Mouse (Mus musculus) cerebellum, adult 2 months (tissue): ENCODE data around the gene Zscan4d. TPM values are rescaled to one million over a fixed set of nuclear protein-coding genes. Genes with fewer than 3 reads are reported as not detected.
"Not testable (repeated sequence)": the region's sequence is repeated elsewhere in the genome, so short reads cannot be mapped to it uniquely, and the experiment has no call there.

ENCODE experiments used
- DNase-seq, 2 experiments: peaks; one replicate each; pipeline ENCODE4 v3.0.0; 2021
- H3K27ac ChIP-seq: fragments of 200-500 bp; 2 replicates; pipeline ENCODE4 v1.5.1; 2012; ENCODE audit warnings: low read length, control low read depth, inconsistent platforms; ENCODE audit not compliant: insufficient read depth
- H3K27me3 ChIP-seq: fragments of 200-500 bp; 2 replicates; pipeline ENCODE4 v1.6.1; 2012; ENCODE audit warnings: inconsistent platforms, mild to moderate bottlenecking, low read length, moderate library complexity; ENCODE audit not compliant: control insufficient read depth, insufficient read depth
- H3K4me1 ChIP-seq: fragments of 200-500 bp; 2 replicates; pipeline ENCODE4 v1.6.1; 2011; ENCODE audit warnings: low read length; ENCODE audit not compliant: control insufficient read depth, insufficient read depth
- H3K4me3 ChIP-seq: fragments of 200-500 bp; replicated peaks from 2 replicates; pipeline ENCODE3; 2011; ENCODE audit warnings: mild to moderate bottlenecking, low read depth, low read length, control low read depth; ENCODE audit not compliant: insufficient read depth
- WGBS: fragments of 180-500 bp; shearing (Covaris S2); methylation state at CpG from one replicate; pipeline ENCODE4 v1.1.7; 2018; 5-methylcytosine and 5-hydroxymethylcytosine counted together
- polyA plus RNA-seq: library from polyadenylated mRNA; depleted of rRNA; stranded (reverse); fragments of >200 nt; gene quantifications from 2 replicates; pipeline ENCODE4 v1.2.3, GENCODE M21; 2012; rRNA removed

Gene Zscan4d
- not detected in 2 replicates for polyA plus RNA-seq

DNA sequence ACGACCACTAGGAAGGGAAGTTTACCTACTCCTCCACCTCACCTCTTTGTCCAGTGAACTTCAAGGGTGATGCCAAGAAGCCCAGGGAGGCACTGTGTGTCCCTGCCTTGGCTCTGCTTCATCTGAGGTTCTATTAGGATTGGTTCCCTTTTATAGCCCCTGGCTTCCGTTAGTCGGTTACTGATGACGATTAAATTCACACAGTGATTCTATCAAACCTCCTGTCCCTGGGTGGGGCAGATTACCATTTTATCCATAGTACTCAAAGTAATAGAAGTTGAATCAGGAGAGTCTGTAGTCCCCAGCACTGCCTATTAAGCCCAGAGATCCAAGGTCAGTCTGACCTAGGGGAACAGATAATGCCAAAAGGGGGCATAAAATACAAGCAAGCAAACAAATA is at the start of gene Zscan4d:
Gene Zscan4d, minus strand, starts transcription at position 101 of the 400 bp plus-strand sequence.
- DNase-seq, H3K27ac ChIP-seq, H3K4me1 ChIP-seq, H3K4me3 ChIP-seq, H3K27me3 ChIP-seq: not testable (repeated sequence)
- WGBS, result 90% methylated on average over 4 of the region's 4 CpGs

DNA sequence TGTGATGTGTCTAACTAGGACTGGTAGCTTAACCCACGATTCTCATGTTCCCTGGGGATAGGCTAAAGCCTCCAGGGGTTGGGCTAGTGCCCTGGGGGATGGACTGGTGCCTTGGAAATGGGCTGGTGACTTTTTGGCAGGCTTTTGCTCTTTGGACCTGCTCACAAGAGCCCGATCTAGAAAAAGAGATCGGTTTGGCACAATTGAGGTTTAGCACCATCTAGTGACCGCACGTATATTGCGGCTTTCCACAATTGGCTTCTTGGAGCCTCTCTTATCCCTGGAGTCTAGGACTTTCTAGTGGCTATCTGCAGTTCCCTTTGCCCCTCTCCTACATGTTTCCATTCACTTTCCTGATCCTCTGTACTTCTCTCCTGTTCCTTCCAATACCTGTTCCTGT is 7.9 kb downstream of the Zscan4d start:
- H3K4me3 ChIP-seq, H3K27ac ChIP-seq, H3K27me3 ChIP-seq, H3K4me1 ChIP-seq, DNase-seq: not testable (repeated sequence)
- 47% methylated on average over 6 of the region's 6 CpGs for WGBS

Other genes with a start within 250 kb of the Zscan4d start
- gene Zscan4c, start 160.4 kb downstream of the Zscan4d start, polyA plus RNA-seq, result not detected in 2 replicates
- gene Zscan4-ps1, start 96.5 kb downstream of the Zscan4d start, polyA plus RNA-seq, result not detected in 2 replicates
- gene Zscan4e, start 144.5 kb upstream of the Zscan4d start, polyA plus RNA-seq, result not detected in 2 replicates
- gene Zscan4f, start 231.8 kb upstream of the Zscan4d start, polyA plus RNA-seq, result not detected in 2 replicates